Mouse (Mus musculus): ENCODE data around the gene Fam222b.
A peak's percentile ranks its signal among the peaks of the same experiment; 100 is the strongest.

Fam222b gene

GRCm38 (mm10) chr11:78140665-78141064 is 46.2 kb downstream of the Fam222b start:
- no peak for DNase-seq

GRCm38 (mm10) chr11:78143520-78143919 is 49.1 kb downstream of the Fam222b start:
- no peak for DNase-seq

GRCm38 (mm10) chr11:78146168-78146567 is 51.7 kb downstream of the Fam222b start:
- no peak for DNase-seq

- DNase-seq, result no peak
These were observed 52.5 kb downstream of the Fam222b start for GRCm38 (mm10) chr11:78146707-78147543.

GRCm38 (mm10) chr11:78151161-78151560 is 56.7 kb downstream of the Fam222b start:
- DNase-seq, result no peak

GRCm38 (mm10) chr11:78152299-78153231 is 58.1 kb downstream of the Fam222b start:
- DNase-seq, result peak; percentile 90

GRCm38 (mm10) chr11:78153778-78154177 is 59.3 kb downstream of the Fam222b start:
- DNase-seq, result no peak

GRCm38 (mm10) chr11:78155674-78156073 is 61.2 kb downstream of the Fam222b start:
- no peak for DNase-seq

- DNase-seq, result no peak
These were observed 61.8 kb downstream of the Fam222b start for GRCm38 (mm10) chr11:78156156-78156699.

- DNase-seq, result peak; percentile 91
These were observed 64.6 kb downstream of the Fam222b start for GRCm38 (mm10) chr11:78159096-78159495.

- DNase-seq, result no peak
These were observed 65.1 kb downstream of the Fam222b start for GRCm38 (mm10) chr11:78159557-78159956.

GRCm38 (mm10) chr11:78160171-78160570 is 65.7 kb downstream of the Fam222b start:
- DNase-seq, result no peak

- DNase-seq, result no peak
These were observed 66.2 kb downstream of the Fam222b start for GRCm38 (mm10) chr11:78160675-78161074.

GRCm38 (mm10) chr11:78161169-78161568 is 66.7 kb downstream of the Fam222b start:
- DNase-seq, result no peak

- DNase-seq, result no peak
These were observed 67.5 kb downstream of the Fam222b start for GRCm38 (mm10) chr11:78161968-78162367.

GRCm38 (mm10) chr11:78162504-78162903 is 68.0 kb downstream of the Fam222b start:
- DNase-seq, result no peak

GRCm38 (mm10) chr11:78163045-78163444 is 68.6 kb downstream of the Fam222b start:
- no peak for DNase-seq

- DNase-seq, result peak; percentile 39
These were observed 69.5 kb downstream of the Fam222b start for GRCm38 (mm10) chr11:78163681-78164603.

GRCm38 (mm10) chr11:78164604-78164923 is 70.1 kb downstream of the Fam222b start:
- DNase-seq, result no peak

- DNase-seq, result peak; percentile 51
These were observed 70.7 kb downstream of the Fam222b start, which contains the start of gene Traf4 for GRCm38 (mm10) chr11:78164924-78165760. Traf4 (minus strand) TSS chr11:78165589.

- peak; percentile 62 for DNase-seq
These were observed 71.3 kb downstream of the Fam222b start for GRCm38 (mm10) chr11:78165761-78166109.

Measured in cerebellum, adult 9-10 months (tissue).